Comparison of ENCODE assay signal across 8 mouse cellular contexts in genomic region chr7:127233368-127233749, GRCm38 (mm10). TPM values are rescaled to one million over a fixed set of nuclear protein-coding genes. Genes with fewer than 3 reads are reported as not detected.
A peak's percentile ranks its signal among the peaks of the same experiment; 100 is the strongest.
DNase-seq lines count a peak whose midpoint lies in the region; ATAC-seq and TF ChIP-seq lines count a peak whose summit lies in the region.

No protein-coding gene starts in this region.

- peak overlapping the region; percentile 65 for H3K4me2 ChIP-seq in hindbrain, postnatal 0 days (ENCODE audit: low read depth, low read length)

- peak overlapping the region; percentile 96 for H3K9ac ChIP-seq in hindbrain, postnatal 0 days (replicated peaks; ENCODE audit: low read length)

- H3K36me3 ChIP-seq in testis, adult 2 months (ENCODE audit: control insufficient read depth, insufficient read depth, low read length) = no peaks in the 10 kb centered on the region
- H3K36me3 ChIP-seq in hindbrain, postnatal 0 days (ENCODE audit: insufficient read depth, low read length) = peaks cover 29% of the 10 kb centered on the region

- no peak; the same call in 1 of the 2 replicates for TF ChIP-seq POLR2A in testis, adult 2 months (IDR thresholded peaks at IDR 0.05; ENCODE audit: control insufficient read depth, low read depth, low read length)

- DNase-seq in frontal cortex, postnatal 36 days (ENCODE audit: low spot score in 2 of 2) = no peak
- no peak for DNase-seq in testis, postnatal 10 days (ENCODE audit: low spot score)
- DNase-seq in hindbrain, postnatal 0 days (ENCODE audit: low spot score) = peak; percentile 40
- DNase-seq in cerebellum, adult 9-11 months = no peak
- no peak for DNase-seq in right cerebral cortex, postnatal 36 days (ENCODE audit: low spot score in 2 of 2)

- H3K4me1 ChIP-seq in testis, adult 2 months (ENCODE audit: control insufficient read depth, insufficient read depth, low read length) = peaks cover 4% of the 10 kb centered on the region
- H3K4me1 ChIP-seq in hindbrain, postnatal 0 days (ENCODE audit: insufficient read depth, low read length) = peaks cover 11% of the 10 kb centered on the region; the same call in 1 of the 2 replicates

- no peaks in the 10 kb centered on the region for H3K27me3 ChIP-seq in testis, adult 2 months (ENCODE audit: control insufficient read depth, insufficient read depth, low read length)
- no peaks in the 10 kb centered on the region for H3K27me3 ChIP-seq in hindbrain, postnatal 0 days (ENCODE audit: insufficient read depth, low read length)

- 0% methylated on average over 27 of the region's 27 CpGs for WGBS in hindbrain, postnatal 0 days

- H3K27ac ChIP-seq in testis, adult 2 months (ENCODE audit: control insufficient read depth, insufficient read depth, low read depth, low read length) = peak overlapping the region; percentile 81
- peak overlapping the region; percentile 98 for H3K27ac ChIP-seq in hindbrain, postnatal 0 days

- TF ChIP-seq CTCF in testis, adult 2 months (IDR thresholded peaks at IDR 0.05; ENCODE audit: control insufficient read depth, insufficient read depth, insufficient replicate concordance, low read depth, low read length) = no peak
- TF ChIP-seq CTCF in hindbrain, postnatal 0 days (IDR thresholded peaks at IDR 0.05; ENCODE audit: low read depth) = no peak

- peak overlapping the region; percentile 92 for H3K4me3 ChIP-seq in testis, adult 2 months (ENCODE audit: control insufficient read depth, low read depth, low read length)
- H3K4me3 ChIP-seq in hindbrain, postnatal 0 days (ENCODE audit: low read length) = peak overlapping the region; percentile 65

- ATAC-seq in frontal cortex, adult (ENCODE audit: low TSS enrichment) = peak; percentile 22
- peak; percentile 22; the same call in 1 of the 2 replicates for ATAC-seq in hindbrain, postnatal 0 days
- ATAC-seq in monocyte, adult 5-6 weeks (replicated peaks; ENCODE audit: insufficient number of reproducible peaks, low FRiP score, low TSS enrichment, poor library complexity, severe bottlenecking) = peak; percentile 9; the same call in 1 of the 2 replicates

- no peaks in the 10 kb centered on the region for H3K9me3 ChIP-seq in hindbrain, postnatal 0 days (ENCODE audit: low read length)

RNA-seq across cellular contexts. Expression of gene Sept1, which starts 0.4 kb away (rescaled TPM):
- polyA plus RNA-seq in testis, adult 2 months (2012; rRNA removed) = 2.8 and 3.2 TPM in 2 replicates
- 4.6 and 5.0 TPM in 2 replicates for total RNA-seq in hindbrain, postnatal 0 days (2014; rRNA removed)
- 3.8 and 5.2 TPM in 2 replicates for polyA plus RNA-seq in hindbrain, postnatal 0 days (2015; fragmentation: Nextera tagmentation; extraction: Ambion mirVana)
- total RNA-seq in monocyte, adult 5-6 weeks (2017) = 117 to 359 TPM (median 130 TPM) in 3 replicates

RNA-seq across cellular contexts. Expression of gene Zfp553, which starts 0.5 kb away (rescaled TPM):
- 3.4 and 3.7 TPM in 2 replicates for polyA plus RNA-seq in testis, adult 2 months (2012; rRNA removed)
- 41.0 and 43.3 TPM in 2 replicates for total RNA-seq in hindbrain, postnatal 0 days (2014; rRNA removed)
- 31.7 and 33.9 TPM in 2 replicates for polyA plus RNA-seq in hindbrain, postnatal 0 days (2015; fragmentation: Nextera tagmentation; extraction: Ambion mirVana)
- 3.9 to 9.8 TPM (median 5.7 TPM) in 3 replicates for total RNA-seq in monocyte, adult 5-6 weeks (2017)

RNA-seq across cellular contexts. Expression of gene Zfp771, which starts 10.7 kb away (rescaled TPM):
- 41.0 and 48.4 TPM in 2 replicates for polyA plus RNA-seq in testis, adult 2 months (2012; rRNA removed)
- 101 and 108 TPM in 2 replicates for total RNA-seq in hindbrain, postnatal 0 days (2014; rRNA removed)
- 89.0 and 89.2 TPM in 2 replicates for polyA plus RNA-seq in hindbrain, postnatal 0 days (2015; fragmentation: Nextera tagmentation; extraction: Ambion mirVana)
- 0.57 to 3.9 TPM (median 2.9 TPM) in 3 replicates for total RNA-seq in monocyte, adult 5-6 weeks (2017)

RNA-seq across cellular contexts. Expression of gene Mylpf, which starts 24.7 kb away (rescaled TPM):
- polyA plus RNA-seq in testis, adult 2 months (2012; rRNA removed) = 1.3 and 1.4 TPM in 2 replicates
- total RNA-seq in hindbrain, postnatal 0 days (2014; rRNA removed) = 15.5 TPM in 1 of 2 replicates, not detected in the other
- 3.0 and 3.1 TPM in 2 replicates for polyA plus RNA-seq in hindbrain, postnatal 0 days (2015; fragmentation: Nextera tagmentation; extraction: Ambion mirVana)
- total RNA-seq in monocyte, adult 5-6 weeks (2017) = 8.7 to 33.8 TPM (median 15.4 TPM) in 3 replicates

RNA-seq across cellular contexts. Expression of gene Tbc1d10b, which starts 25.1 kb away (rescaled TPM):
- polyA plus RNA-seq in testis, adult 2 months (2012; rRNA removed) = 5.1 and 6.3 TPM in 2 replicates
- total RNA-seq in hindbrain, postnatal 0 days (2014; rRNA removed) = 68.6 and 69.4 TPM in 2 replicates
- 25.4 and 28.1 TPM in 2 replicates for polyA plus RNA-seq in hindbrain, postnatal 0 days (2015; fragmentation: Nextera tagmentation; extraction: Ambion mirVana)
- 52.5 to 106 TPM (median 85.1 TPM) in 3 replicates for total RNA-seq in monocyte, adult 5-6 weeks (2017)

Comparison
In these comparisons a context has a peak if more than half of its experiments do, and no peak if none do; other contexts are left out.
1. RNA of gene Sept1, which starts 0.4 kb away (total RNA-seq): 117 to 359 TPM in monocyte, adult 5-6 weeks; 4.6 to 5.0 TPM in hindbrain, postnatal 0 days; every median in the first group is over 10 times any median in the second.
2. RNA of gene Zfp771, which starts 10.7 kb away (total RNA-seq): 101 to 108 TPM in hindbrain, postnatal 0 days; 0.57 to 3.9 TPM in monocyte, adult 5-6 weeks; every median in the first group is over 10 times any median in the second.
3. Peak in every context shown above with its lines, with median percentiles within 50 percentile points of each other: ATAC-seq.